In genomic region chr1:57387876-57388275, GRCm38 (mm10) we compare ENCODE assay signal across 9 mouse cellular contexts. TPM values are rescaled to one million over a fixed set of nuclear protein-coding genes. Genes with fewer than 3 reads are reported as not detected.
DNase-seq lines count a peak whose midpoint lies in the region; ATAC-seq lines count a peak whose summit lies in the region.
"Had no signal": no experiment of that assay in that cellular context is flagged by ENCODE, and none has a peak within 500 bp of the region (broad histone marks: within the 10 kb centered on the region; RNA-seq: fewer than 3 reads in every experiment).

No protein-coding gene starts in this region.

- peak; percentile 11 for DNase-seq in cerebellum, adult 11 months
- no peak for DNase-seq in cerebellum, adult 8-10 months
- DNase-seq in forebrain, embryonic 14.5 days (ENCODE audit: low spot score): peak; percentile 95
- peak; percentile 50 for DNase-seq in layer of hippocampus, adult 9-10 months (ENCODE audit: low spot score)
- no peak for DNase-seq in lung, adult 18-20 months
- DNase-seq: kidney, adult 18-20 months had no signal

- no peak overlapping the region for H3K9ac ChIP-seq in forebrain, embryonic 14.5 days (ENCODE audit: low read length)
- no peak overlapping the region for H3K9ac ChIP-seq in neural tube, embryonic 13.5 days
- H3K9ac ChIP-seq in intestine, embryonic 16.5 days (ENCODE audit: low read depth, low read length): no peak overlapping the region

- ATAC-seq in forebrain, embryonic 14.5 days: peak; percentile 96
- peak; percentile 96 for ATAC-seq in neural tube, embryonic 13.5 days (ENCODE audit: low read depth)
- no peak for ATAC-seq in erythroblast, adult 5-6 weeks (replicated peaks; ENCODE audit: low FRiP score, poor library complexity, severe bottlenecking)
- no peak for ATAC-seq in intestine, embryonic 16.5 days

- peaks cover 9% of the 10 kb centered on the region for H3K4me1 ChIP-seq in forebrain, embryonic 14.5 days (ENCODE audit: control insufficient read depth, insufficient read depth, low read length)
- H3K4me1 ChIP-seq in neural tube, embryonic 13.5 days (replicated peaks): peaks cover 4% of the 10 kb centered on the region; the same call in 1 of the 2 replicates
- no peaks in the 10 kb centered on the region for H3K4me1 ChIP-seq in intestine, embryonic 16.5 days (ENCODE audit: control insufficient read depth, insufficient read depth, low read length)

- peaks cover 14% of the 10 kb centered on the region; the same call in 1 of the 2 replicates for H3K36me3 ChIP-seq in forebrain, embryonic 14.5 days (ENCODE audit: control insufficient read depth, insufficient read depth, low read length)
- peaks cover 16% of the 10 kb centered on the region; the same call in 1 of the 2 replicates for H3K36me3 ChIP-seq in neural tube, embryonic 13.5 days
- H3K36me3 ChIP-seq in intestine, embryonic 16.5 days (ENCODE audit: control insufficient read depth, insufficient read depth, low read length): peaks cover 3% of the 10 kb centered on the region; the same call in 1 of the 2 replicates

- no peak overlapping the region; the same call in 1 of the 2 replicates for H3K27ac ChIP-seq in forebrain, embryonic 14.5 days (ENCODE audit: low read depth, low read length)
- H3K27ac ChIP-seq in neural tube, embryonic 13.5 days (replicated peaks): 0 out of 2 replicates have a peak overlapping the region, but pooled peaks have one; percentile 29
- no peak overlapping the region for H3K27ac ChIP-seq in intestine, embryonic 16.5 days (ENCODE audit: low read length)

- H3K27me3 ChIP-seq in forebrain, embryonic 14.5 days (replicated peaks; ENCODE audit: control insufficient read depth, insufficient read depth, low read length): no peaks in the 10 kb centered on the region
- H3K27me3 ChIP-seq in neural tube, embryonic 13.5 days: no peaks in the 10 kb centered on the region
- no peaks in the 10 kb centered on the region for H3K27me3 ChIP-seq in intestine, embryonic 16.5 days (replicated peaks; ENCODE audit: control insufficient read depth, insufficient read depth, low read length)

- H3K4me3 ChIP-seq in forebrain, embryonic 14.5 days (ENCODE audit: low read depth, low read length): no peak overlapping the region
- H3K4me3 ChIP-seq in neural tube, embryonic 13.5 days: no peak overlapping the region
- no peak overlapping the region for H3K4me3 ChIP-seq in intestine, embryonic 16.5 days (ENCODE audit: low read length)

- no peaks in the 10 kb centered on the region for H3K9me3 ChIP-seq in forebrain, embryonic 14.5 days (replicated peaks; ENCODE audit: control insufficient read depth, low read length)
- no peaks in the 10 kb centered on the region for H3K9me3 ChIP-seq in neural tube, embryonic 13.5 days
- no peaks in the 10 kb centered on the region for H3K9me3 ChIP-seq in intestine, embryonic 16.5 days (ENCODE audit: control insufficient read depth, low read length)

- no peak overlapping the region for H3K4me2 ChIP-seq in forebrain, embryonic 14.5 days (ENCODE audit: low read length)
- no peak overlapping the region for H3K4me2 ChIP-seq in neural tube, embryonic 13.5 days
- H3K4me2 ChIP-seq in intestine, embryonic 16.5 days (ENCODE audit: low read depth, low read length): no peak overlapping the region

- WGBS in forebrain, embryonic 14.5 days: 20% methylated on average over 2 of the region's 2 CpGs
- WGBS in neural tube, embryonic 13.5 days: 38% methylated on average over 2 of the region's 2 CpGs
- WGBS in intestine, embryonic 16.5 days: 76% methylated on average over 2 of the region's 2 CpGs

RNA-seq across cellular contexts. Expression of gene 1700066M21Rik, which starts 10.5 kb away (rescaled TPM):
- 30.3 and 36.8 TPM in 2 replicates for polyA plus RNA-seq in forebrain, embryonic 14.5 days (2014; fragmentation: Nextera tagmentation; extraction: Ambion mirVana)
- 16.0 and 16.1 TPM in 2 replicates for polyA plus RNA-seq in neural tube, embryonic 13.5 days (2015; fragmentation: Nextera tagmentation; extraction: Ambion mirVana)
- 0.96 and 5.2 TPM in 2 replicates for total RNA-seq in erythroblast, adult 5-6 weeks (2015; ENCODE audit: low replicate concordance)
- total RNA-seq in erythroblast, adult 5-6 weeks (2017; ENCODE audit: low replicate concordance): 1.9 and 2.1 TPM in 2 replicates
- polyA plus RNA-seq in intestine, embryonic 16.5 days (2015; fragmentation: Nextera tagmentation; extraction: Ambion mirVana): 10.9 and 11.5 TPM in 2 replicates

RNA-seq across cellular contexts. Expression of gene Maip1, which starts 18.3 kb away (rescaled TPM):
- polyA plus RNA-seq in forebrain, embryonic 14.5 days (2014; fragmentation: Nextera tagmentation; extraction: Ambion mirVana): 14.9 and 16.3 TPM in 2 replicates
- 17.1 and 19.6 TPM in 2 replicates for polyA plus RNA-seq in neural tube, embryonic 13.5 days (2015; fragmentation: Nextera tagmentation; extraction: Ambion mirVana)
- 1.3 and 2.7 TPM in 2 replicates for total RNA-seq in erythroblast, adult 5-6 weeks (2015; ENCODE audit: low replicate concordance)
- total RNA-seq in erythroblast, adult 5-6 weeks (2017; ENCODE audit: low replicate concordance): 2.1 and 3.0 TPM in 2 replicates
- polyA plus RNA-seq in intestine, embryonic 16.5 days (2015; fragmentation: Nextera tagmentation; extraction: Ambion mirVana): 16.1 and 18.4 TPM in 2 replicates

RNA-seq across cellular contexts. Expression of gene Tyw5, which starts 19.0 kb away (rescaled TPM):
- polyA plus RNA-seq in forebrain, embryonic 14.5 days (2014; fragmentation: Nextera tagmentation; extraction: Ambion mirVana): 19.8 and 23.6 TPM in 2 replicates
- polyA plus RNA-seq in neural tube, embryonic 13.5 days (2015; fragmentation: Nextera tagmentation; extraction: Ambion mirVana): 25.5 and 28.2 TPM in 2 replicates
- total RNA-seq in erythroblast, adult 5-6 weeks (2015; ENCODE audit: low replicate concordance): 4.6 and 10.7 TPM in 2 replicates
- 3.5 and 14.7 TPM in 2 replicates for total RNA-seq in erythroblast, adult 5-6 weeks (2017; ENCODE audit: low replicate concordance)
- 19.4 and 20.0 TPM in 2 replicates for polyA plus RNA-seq in intestine, embryonic 16.5 days (2015; fragmentation: Nextera tagmentation; extraction: Ambion mirVana)

Comparison
In these comparisons a context has a peak if more than half of its experiments do, and no peak if none do; other contexts are left out.
1. DNase-seq: peak in cerebellum, adult 11 months (single experiment), forebrain, embryonic 14.5 days (single experiment) and layer of hippocampus, adult 9-10 months (single experiment); none in cerebellum, adult 8-10 months (single experiment) and lung, adult 18-20 months (0 of 2).
2. ATAC-seq: peak in forebrain, embryonic 14.5 days (single experiment) and neural tube, embryonic 13.5 days (single experiment); none in erythroblast, adult 5-6 weeks (single experiment) and intestine, embryonic 16.5 days (single experiment).